Mouse (Mus musculus) stomach, embryonic 16.5 days (tissue): ENCODE data around the gene Lrrc4. TPM values are rescaled to one million over a fixed set of nuclear protein-coding genes. Genes with fewer than 3 reads are reported as not detected.

Experiments used
- ATAC-seq: fragments of 200-750 bp; cut with Nextera tagmentation; 2 replicates; pipeline ENCODE4 v1.8.0; 2017; ENCODE audit warnings: moderate number of reproducible peaks, moderate TSS enrichment; ENCODE audit not compliant: insufficient read depth, low FRiP score
- H3K27ac ChIP-seq: fragments of 300-500 bp; sonication (generic); 2 replicates; pipeline ENCODE4 v1.5.1; 2014; ENCODE audit warnings: low read length
- H3K27me3 ChIP-seq: fragments of 300-500 bp; sonication (generic); 2 replicates; pipeline ENCODE4 v1.6.1; 2014; ENCODE audit warnings: low read length, control low read depth, mixed read lengths; ENCODE audit not compliant: control insufficient read depth, insufficient read depth
- H3K36me3 ChIP-seq: fragments of 300-500 bp; sonication (generic); 2 replicates; pipeline ENCODE4 v1.6.1; 2014; ENCODE audit warnings: low read length; ENCODE audit not compliant: control insufficient read depth, insufficient read depth
- H3K4me1 ChIP-seq: fragments of 300-500 bp; sonication (generic); 2 replicates; pipeline ENCODE4 v1.6.1; 2014; ENCODE audit warnings: low read length, control low read depth, mixed read lengths; ENCODE audit not compliant: control insufficient read depth, insufficient read depth
- H3K4me2 ChIP-seq: fragments of 300-500 bp; sonication (generic); 2 replicates; pipeline ENCODE4 v1.6.1; 2014; ENCODE audit warnings: low read depth, low read length, mixed read lengths
- H3K4me3 ChIP-seq: fragments of 300-500 bp; sonication (generic); replicated peaks from 2 replicates; pipeline ENCODE4 v1.5.1; 2014; ENCODE audit warnings: mild to moderate bottlenecking, low read length
- H3K9ac ChIP-seq: fragments of 300-500 bp; sonication (generic); 2 replicates; pipeline ENCODE4 v1.6.1; 2014; ENCODE audit warnings: low read length
- H3K9me3 ChIP-seq: fragments of 300-500 bp; sonication (generic); replicated peaks from 2 replicates; pipeline ENCODE4 v1.6.1; 2016; ENCODE audit warnings: low read length, control low read depth; ENCODE audit not compliant: control insufficient read depth
- WGBS: fragments of 180-500 bp; shearing (Covaris S2); extraction: QIAGEN DNeasy Blood & Tissue Kit; methylation state at CpG from one replicate; pipeline ENCODE4 v1.1.7; 2014; 5-methylcytosine and 5-hydroxymethylcytosine counted together
- polyA plus RNA-seq: library from polyadenylated mRNA; unstranded; fragments of >200 nt; fragmentation: Nextera tagmentation; extraction: Ambion mirVana; gene quantifications from 2 replicates; pipeline ENCODE4 v1.2.1, GENCODE M21; 2015

Lrrc4 gene
- polyA plus RNA-seq: 0.66 and 0.72 TPM in 2 replicates

GRCm38 (mm10) chr6:28831011-28831853 is at the start of gene Lrrc4:
TSS of gene Lrrc4 (minus strand) at chr6:28831747.
- peaks cover 18% of the 10 kb centered on the region; the same call in 1 of the 2 replicates for H3K4me1 ChIP-seq
- H3K9ac ChIP-seq: peak within 1 kb of the TSS; percentile 76
- no peak for ATAC-seq
- 49% methylated on average over 27 of the region's 27 CpGs for WGBS
- peak within 1 kb of the TSS; percentile 100 for H3K4me2 ChIP-seq
- H3K27me3 ChIP-seq: peaks cover 6% of the 10 kb centered on the region
- no peaks in the 10 kb centered on the region for H3K36me3 ChIP-seq
- no peak within 1 kb of the TSS for H3K27ac ChIP-seq
- peak within 1 kb of the TSS; percentile 65 for H3K4me3 ChIP-seq
- no peaks in the 10 kb centered on the region for H3K9me3 ChIP-seq

- H3K27me3 ChIP-seq: no peaks in the 10 kb centered on the region
- no peaks in the 10 kb centered on the region for H3K9me3 ChIP-seq
- 71% methylated on average over 4 of the region's 4 CpGs for WGBS
- H3K27ac ChIP-seq: no peak overlapping the region
- H3K4me2 ChIP-seq: no peak overlapping the region
- peaks cover 7% of the 10 kb centered on the region for H3K4me1 ChIP-seq
- ATAC-seq: no peak
- no peak overlapping the region for H3K9ac ChIP-seq
- peaks cover 24% of the 10 kb centered on the region for H3K36me3 ChIP-seq
- no peak overlapping the region for H3K4me3 ChIP-seq
Measured at GRCm38 (mm10) chr6:28880909-28881308, 49.4 kb upstream of the Lrrc4 start.

GRCm38 (mm10) chr6:28879315-28879714 is 47.8 kb upstream of the Lrrc4 start:
- peaks cover 20% of the 10 kb centered on the region for H3K36me3 ChIP-seq
- H3K4me2 ChIP-seq: no peak overlapping the region
- H3K9ac ChIP-seq: no peak overlapping the region
- H3K9me3 ChIP-seq: no peaks in the 10 kb centered on the region
- 75% methylated on average over 8 of the region's 8 CpGs for WGBS
- no peak overlapping the region for H3K27ac ChIP-seq
- ATAC-seq: no peak
- H3K4me1 ChIP-seq: peaks cover 7% of the 10 kb centered on the region
- no peak overlapping the region for H3K4me3 ChIP-seq
- no peaks in the 10 kb centered on the region for H3K27me3 ChIP-seq

GRCm38 (mm10) chr6:28877945-28878666 is 46.6 kb upstream of the Lrrc4 start:
- Histone ChIP-seq H3K27ac (no peak overlapping the region), H3K27me3 (no peaks in the 10 kb centered on the region), H3K4me1 (peaks cover 14% of the 10 kb centered on the region), H3K36me3 (peaks cover 8% of the 10 kb centered on the region; the same call in 1 of the 2 replicates), H3K4me3 (no peak overlapping the region), H3K9me3 (no peaks in the 10 kb centered on the region), H3K4me2 (no peak overlapping the region), H3K9ac (no peak overlapping the region)
- WGBS: 39% methylated on average over 7 of the region's 7 CpGs
- peak; percentile 39; the same call in 1 of the 2 replicates for ATAC-seq

- H3K36me3 ChIP-seq: peaks cover 7% of the 10 kb centered on the region; the same call in 1 of the 2 replicates
- 50% methylated on average over 3 of the region's 3 CpGs for WGBS
- no peak overlapping the region for H3K4me2 ChIP-seq
- H3K27me3 ChIP-seq: no peaks in the 10 kb centered on the region
- no peak overlapping the region for H3K9ac ChIP-seq
- ATAC-seq: no peak
- H3K9me3 ChIP-seq: no peaks in the 10 kb centered on the region
- no peak overlapping the region for H3K27ac ChIP-seq
- peaks cover 14% of the 10 kb centered on the region for H3K4me1 ChIP-seq
- H3K4me3 ChIP-seq: no peak overlapping the region
Measured at GRCm38 (mm10) chr6:28876492-28876891, 44.9 kb upstream of the Lrrc4 start.

GRCm38 (mm10) chr6:28875333-28875732 is 43.8 kb upstream of the Lrrc4 start:
- Histone ChIP-seq H3K4me1 (peaks cover 14% of the 10 kb centered on the region), H3K9me3 (no peaks in the 10 kb centered on the region), H3K36me3 (peaks cover 7% of the 10 kb centered on the region; the same call in 1 of the 2 replicates), H3K4me2 (no peak overlapping the region), H3K27ac (no peak overlapping the region), H3K9ac (no peak overlapping the region), H3K4me3 (no peak overlapping the region), H3K27me3 (no peaks in the 10 kb centered on the region)
- WGBS: 57% methylated on average over 1 of the region's 1 CpGs
- no peak for ATAC-seq

GRCm38 (mm10) chr6:28874759-28875158 is 43.2 kb upstream of the Lrrc4 start:
- Histone ChIP-seq H3K27ac (no peak overlapping the region), H3K4me2 (no peak overlapping the region), H3K9me3 (no peaks in the 10 kb centered on the region), H3K36me3 (0 out of 2 replicates have a peak, but pooled peaks cover 3% of the 10 kb centered on the region), H3K4me3 (no peak overlapping the region), H3K4me1 (peaks cover 16% of the 10 kb centered on the region), H3K9ac (no peak overlapping the region), H3K27me3 (no peaks in the 10 kb centered on the region)
- WGBS: 89% methylated on average over 5 of the region's 5 CpGs
- ATAC-seq: no peak

GRCm38 (mm10) chr6:28874053-28874452 is 42.5 kb upstream of the Lrrc4 start:
- H3K27ac ChIP-seq: 0 out of 2 replicates have a peak overlapping the region, but pooled peaks have one; percentile 4
- 0 out of 2 replicates have a peak, but pooled peaks cover 3% of the 10 kb centered on the region for H3K36me3 ChIP-seq
- ATAC-seq: no peak
- no peak overlapping the region for H3K4me3 ChIP-seq
- H3K9me3 ChIP-seq: no peaks in the 10 kb centered on the region
- peaks cover 16% of the 10 kb centered on the region for H3K4me1 ChIP-seq
- no peak overlapping the region for H3K9ac ChIP-seq
- H3K27me3 ChIP-seq: no peaks in the 10 kb centered on the region
- 66% methylated on average over 11 of the region's 11 CpGs for WGBS
- no peak overlapping the region for H3K4me2 ChIP-seq

GRCm38 (mm10) chr6:28872421-28872795 is 40.9 kb upstream of the Lrrc4 start:
- 0 out of 2 replicates have a peak, but pooled peaks cover 3% of the 10 kb centered on the region for H3K36me3 ChIP-seq
- H3K4me2 ChIP-seq: no peak overlapping the region
- H3K4me1 ChIP-seq: peaks cover 27% of the 10 kb centered on the region
- 88% methylated on average over 3 of the region's 3 CpGs for WGBS
- H3K9ac ChIP-seq: no peak overlapping the region
- no peak overlapping the region for H3K4me3 ChIP-seq
- H3K27me3 ChIP-seq: no peaks in the 10 kb centered on the region
- no peak overlapping the region for H3K27ac ChIP-seq
- H3K9me3 ChIP-seq: no peaks in the 10 kb centered on the region
- no peak for ATAC-seq
